Comparison of ENCODE assay signal across 9 mouse cellular contexts in the genomic region with DNA sequence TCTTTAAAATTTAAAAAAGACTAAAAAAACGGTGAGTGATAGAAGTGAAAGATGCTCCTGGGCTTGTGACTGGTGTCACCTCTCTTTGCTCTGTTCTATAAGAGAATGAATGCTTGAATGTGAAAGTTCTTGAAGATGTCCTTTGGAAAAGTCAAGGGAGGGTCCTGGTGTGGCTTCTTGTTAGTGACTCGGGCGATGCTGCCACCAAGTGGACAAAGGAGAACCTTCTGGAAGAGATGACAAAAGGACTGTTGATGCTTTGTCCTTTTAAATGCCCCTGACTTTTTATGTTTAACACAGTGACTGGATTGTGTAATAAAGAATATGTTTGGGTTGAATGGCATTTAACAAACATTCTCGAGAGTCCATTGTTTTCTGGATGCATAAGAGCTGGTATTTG. TPM values are rescaled to one million over a fixed set of nuclear protein-coding genes. Genes with fewer than 3 reads are reported as not detected.
A peak's percentile ranks its signal among the peaks of the same experiment; 100 is the strongest.
DNase-seq lines count a peak whose midpoint lies in the region; ATAC-seq and TF ChIP-seq lines count a peak whose summit lies in the region.
"Had no signal": no experiment of that assay in that cellular context is flagged by ENCODE, and none has a peak within 500 bp of the region (broad histone marks: within the 10 kb centered on the region; RNA-seq: fewer than 3 reads in every experiment).

No protein-coding gene starts in this region.

- no peak overlapping the region for H3K4me2 ChIP-seq in hindbrain, embryonic 14.5 days (replicated peaks)
- no peak overlapping the region for H3K4me2 ChIP-seq in hindbrain, embryonic 13.5 days
- no peak overlapping the region for H3K4me2 ChIP-seq in midbrain, postnatal 0 days (ENCODE audit: low read depth, low read length, poor library complexity, severe bottlenecking)
- H3K4me2 ChIP-seq: midbrain, embryonic 12.5 days had no signal

- 20% methylated on average over 4 of the region's 4 CpGs for WGBS in hindbrain, embryonic 14.5 days
- WGBS in hindbrain, embryonic 13.5 days = 22% methylated on average over 4 of the region's 4 CpGs
- WGBS in bone marrow, adult 2 months = 11% methylated on average over 4 of the region's 4 CpGs
- WGBS in midbrain, postnatal 0 days = 21% methylated on average over 4 of the region's 4 CpGs

- no peak overlapping the region for H3K9ac ChIP-seq in hindbrain, embryonic 14.5 days
- H3K9ac ChIP-seq in hindbrain, embryonic 13.5 days = no peak overlapping the region
- no peak overlapping the region for H3K9ac ChIP-seq in midbrain, postnatal 0 days (replicated peaks; ENCODE audit: low read length, poor library complexity, severe bottlenecking)
- H3K9ac ChIP-seq: midbrain, embryonic 12.5 days had no signal

- no peaks in the 10 kb centered on the region for H3K9me3 ChIP-seq in hindbrain, embryonic 14.5 days (ENCODE audit: control insufficient read depth, low read length)
- no peaks in the 10 kb centered on the region for H3K9me3 ChIP-seq in hindbrain, embryonic 13.5 days
- no peaks in the 10 kb centered on the region for H3K9me3 ChIP-seq in midbrain, postnatal 0 days (ENCODE audit: low read length)
- H3K9me3 ChIP-seq: midbrain, embryonic 12.5 days had no signal

- no peak for ATAC-seq in hindbrain, embryonic 14.5 days (ENCODE audit: low FRiP score)
- ATAC-seq in hindbrain, embryonic 13.5 days (ENCODE audit: low FRiP score) = no peak
- no peak for ATAC-seq in midbrain, postnatal 0 days (ENCODE audit: low FRiP score)

- no peaks in the 10 kb centered on the region for H3K4me1 ChIP-seq in hindbrain, embryonic 14.5 days (replicated peaks; ENCODE audit: control insufficient read depth, insufficient read depth, low read length)
- H3K4me1 ChIP-seq in hindbrain, embryonic 13.5 days (replicated peaks) = no peaks in the 10 kb centered on the region
- no peaks in the 10 kb centered on the region; the same call in 1 of the 2 replicates for H3K4me1 ChIP-seq in bone marrow, adult 2 months (ENCODE audit: control insufficient read depth, insufficient read depth, low read length)
- H3K4me1 ChIP-seq in midbrain, postnatal 0 days (ENCODE audit: insufficient read depth, low read length) = no peaks in the 10 kb centered on the region
- H3K4me1 ChIP-seq: midbrain, embryonic 12.5 days had no signal

- no peak for TF ChIP-seq POLR2A in bone marrow, adult 2 months (IDR thresholded peaks at IDR 0.05; ENCODE audit: borderline replicate concordance, control insufficient read depth, low read depth, low read length)

- H3K27me3 ChIP-seq in hindbrain, embryonic 14.5 days (ENCODE audit: control insufficient read depth, insufficient read depth, low read length) = no peaks in the 10 kb centered on the region
- H3K27me3 ChIP-seq in hindbrain, embryonic 13.5 days = no peaks in the 10 kb centered on the region
- no peaks in the 10 kb centered on the region for H3K27me3 ChIP-seq in midbrain, postnatal 0 days (ENCODE audit: insufficient read depth, low read length)
- H3K27me3 ChIP-seq: midbrain, embryonic 12.5 days had no signal

- H3K36me3 ChIP-seq in hindbrain, embryonic 14.5 days (replicated peaks; ENCODE audit: control insufficient read depth, insufficient read depth) = no peaks in the 10 kb centered on the region
- no peaks in the 10 kb centered on the region for H3K36me3 ChIP-seq in hindbrain, embryonic 13.5 days
- no peaks in the 10 kb centered on the region for H3K36me3 ChIP-seq in midbrain, postnatal 0 days (ENCODE audit: insufficient read depth, low read length)
- H3K36me3 ChIP-seq: midbrain, embryonic 12.5 days had no signal

- DNase-seq in hindbrain, embryonic 14.5 days (ENCODE audit: low spot score) = peak; percentile 64
- DNase-seq in ES-CJ7 (ENCODE audit: low read depth, low spot score) = peak; percentile 57
- DNase-seq in fibroblast of lung, adult 2 months (ENCODE audit: low read depth) = peak; percentile 16
- DNase-seq in layer of hippocampus, postnatal 36 days = peak; percentile 21 to 24
- peak; percentile 66 for DNase-seq in midbrain, postnatal 0 days (ENCODE audit: low spot score)
- DNase-seq in yolk sac, embryonic 10.5 days (ENCODE audit: low spot score) = peak; percentile 14

- no peak overlapping the region for H3K27ac ChIP-seq in hindbrain, embryonic 14.5 days
- H3K27ac ChIP-seq in hindbrain, embryonic 13.5 days = no peak overlapping the region
- no peak overlapping the region for H3K27ac ChIP-seq in bone marrow, adult 2 months (ENCODE audit: control insufficient read depth, insufficient read depth, low read depth, low read length, poor library complexity)
- H3K27ac ChIP-seq in midbrain, postnatal 0 days (ENCODE audit: low read depth, low read length) = no peak overlapping the region
- H3K27ac ChIP-seq: midbrain, embryonic 12.5 days had no signal

- TF ChIP-seq CTCF in bone marrow, adult 2 months (IDR thresholded peaks at IDR 0.05; ENCODE audit: control insufficient read depth, insufficient read depth, low read length) = peak; percentile 62
- peak; percentile 75 for TF ChIP-seq CTCF in midbrain, postnatal 0 days (IDR thresholded peaks at IDR 0.05)

- no peak overlapping the region for H3K4me3 ChIP-seq in hindbrain, embryonic 14.5 days (replicated peaks; ENCODE audit: low read length)
- no peak overlapping the region for H3K4me3 ChIP-seq in hindbrain, embryonic 13.5 days
- no peak overlapping the region for H3K4me3 ChIP-seq in bone marrow, adult 2 months (replicated peaks; ENCODE audit: control insufficient read depth, low read depth, low read length)
- no peak overlapping the region for H3K4me3 ChIP-seq in midbrain, postnatal 0 days (ENCODE audit: low read depth, low read length)
- H3K4me3 ChIP-seq: midbrain, embryonic 12.5 days had no signal

RNA-seq across cellular contexts. Expression of gene Pth, which starts 45.9 kb away (rescaled TPM):
- not detected in 2 replicates for polyA plus RNA-seq in hindbrain, embryonic 14.5 days (2014; fragmentation: Nextera tagmentation; extraction: Ambion mirVana)
- not detected in 2 replicates for polyA plus RNA-seq in hindbrain, embryonic 13.5 days (2015; fragmentation: Nextera tagmentation; extraction: Ambion mirVana)
- polyA plus RNA-seq in bone marrow, adult 2 months (2011; ENCODE audit: insufficient read depth, insufficient read length, low replicate concordance, missing spikeins) = not detected in 2 replicates
- not detected for total RNA-seq in layer of hippocampus, postnatal 36 days (2021)
- total RNA-seq in midbrain, postnatal 0 days (2014; rRNA removed) = not detected in 2 replicates
- polyA plus RNA-seq in midbrain, postnatal 0 days (2015; fragmentation: Nextera tagmentation; extraction: Ambion mirVana) = not detected in 2 replicates
- polyA plus RNA-seq: midbrain, embryonic 12.5 days had no signal

Comparison
In these comparisons a context has a peak if more than half of its experiments do, and no peak if none do; other contexts are left out.
1. DNase-seq: peak in every context shown above with its lines; median percentile 66 in midbrain, postnatal 0 days; 64 in hindbrain, embryonic 14.5 days; 57 in ES-CJ7; 22 in layer of hippocampus, postnatal 36 days; 16 in fibroblast of lung, adult 2 months; 14 in yolk sac, embryonic 10.5 days.